Comparison of ENCODE assay signal across 19 mouse cellular contexts in the genomic region with DNA sequence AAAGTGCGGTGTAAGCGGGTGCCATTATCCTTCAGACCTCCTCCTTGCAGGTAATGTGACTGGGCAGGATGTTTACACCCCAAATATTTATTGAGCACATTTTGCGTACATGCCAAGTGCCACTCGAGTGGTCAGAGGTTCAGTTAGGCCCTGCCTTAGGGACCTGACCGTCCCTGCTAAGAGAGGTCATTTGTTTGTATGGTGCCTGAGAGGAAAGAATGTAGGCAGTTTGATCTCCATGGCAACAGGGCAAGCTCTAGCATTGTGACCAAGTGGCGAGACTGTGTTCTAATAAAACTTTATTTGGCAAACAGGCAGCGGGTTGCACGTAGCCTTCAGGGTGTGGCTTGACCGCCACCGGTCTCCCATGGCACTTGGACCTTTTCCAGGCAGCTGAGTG. TPM values are rescaled to one million over a fixed set of nuclear protein-coding genes. Genes with fewer than 3 reads are reported as not detected.
DNase-seq lines count a peak whose midpoint lies in the region; ATAC-seq and TF ChIP-seq lines count a peak whose summit lies in the region.
"Had no signal": no experiment of that assay in that cellular context is flagged by ENCODE, and none has a peak within 500 bp of the region (broad histone marks: within the 10 kb centered on the region; RNA-seq: fewer than 3 reads in every experiment).

No protein-coding gene starts in this region.

- H3K4me2 ChIP-seq in liver, embryonic 11.5 days = no peak overlapping the region
- H3K4me2 ChIP-seq: forebrain, embryonic 12.5 days had no signal

- no peak overlapping the region for H3K9ac ChIP-seq in liver, adult 2 months (ENCODE audit: low read depth, low read length)
- H3K9ac ChIP-seq in liver, embryonic 11.5 days (ENCODE audit: low read depth, low read length) = no peak overlapping the region
- H3K9ac ChIP-seq: forebrain, embryonic 12.5 days had no signal

- H3K36me3 ChIP-seq in liver, adult 2 months (ENCODE audit: control insufficient read depth, insufficient read depth, low read length) = no peaks in the 10 kb centered on the region
- H3K36me3 ChIP-seq in liver, embryonic 11.5 days (ENCODE audit: control insufficient read depth, insufficient read depth, low read length) = no peaks in the 10 kb centered on the region
- H3K36me3 ChIP-seq: forebrain, embryonic 12.5 days had no signal

- intact Hi-C loops in gastrocnemius, postnatal 14 days (cut with DNase I; ENCODE audit: low total_unique reads) = no loop called here
- intact Hi-C loops in heart, postnatal 10 days (cut with DNase I) = no loop called here

- no peaks in the 10 kb centered on the region for H3K9me3 ChIP-seq in liver, embryonic 11.5 days (ENCODE audit: control insufficient read depth, low read length)
- H3K9me3 ChIP-seq: heart, embryonic 10.5 days had no signal

- no peaks in the 10 kb centered on the region for H3K4me1 ChIP-seq in liver, adult 2 months (ENCODE audit: control insufficient read depth, insufficient read depth, low read length)
- no peaks in the 10 kb centered on the region for H3K4me1 ChIP-seq in liver, embryonic 11.5 days (replicated peaks; ENCODE audit: control insufficient read depth, insufficient read depth, low read length)
- H3K4me1 ChIP-seq in lung, adult 2 months (ENCODE audit: control insufficient read depth, insufficient read depth, low read length) = peaks cover 4% of the 10 kb centered on the region; the same call in 1 of the 2 replicates

- WGBS in liver, adult 2 months = 55% methylated on average over 10 of the region's 10 CpGs
- WGBS in liver, embryonic 11.5 days = 82% methylated on average over 10 of the region's 10 CpGs
- WGBS in lung, adult 2 months = 52% methylated on average over 10 of the region's 10 CpGs

- H3K79me2 ChIP-seq in liver, adult 2 months (ENCODE audit: control insufficient read depth, insufficient read depth, low read length) = no peaks in the 10 kb centered on the region

- H3K27me3 ChIP-seq in liver, adult 2 months (ENCODE audit: control insufficient read depth, insufficient read depth, low read length) = no peaks in the 10 kb centered on the region
- no peaks in the 10 kb centered on the region for H3K27me3 ChIP-seq in liver, embryonic 11.5 days (replicated peaks; ENCODE audit: control insufficient read depth, insufficient read depth, low read length)

- H3K27ac ChIP-seq in liver, adult 2 months (replicated peaks; ENCODE audit: insufficient read depth, low read depth, low read length) = no peak overlapping the region
- H3K27ac ChIP-seq in liver, embryonic 11.5 days (ENCODE audit: low read depth, low read length) = no peak overlapping the region
- H3K27ac ChIP-seq: forebrain, embryonic 12.5 days; heart, embryonic 10.5 days had no signal

- no peak overlapping the region for H3K4me3 ChIP-seq in liver, adult 2 months (ENCODE audit: insufficient read depth, low read depth, low read length)
- H3K4me3 ChIP-seq in liver, embryonic 11.5 days (ENCODE audit: low read depth, low read length) = no peak overlapping the region
- H3K4me3 ChIP-seq in lung, adult 2 months (replicated peaks; ENCODE audit: extremely low read depth, low read depth, low read length) = no peak overlapping the region
- H3K4me3 ChIP-seq: forebrain, embryonic 12.5 days; heart, embryonic 10.5 days had no signal

- TF ChIP-seq POLR2A in liver, adult 2 months (IDR thresholded peaks at IDR 0.05; ENCODE audit: extremely low read depth, insufficient read depth, low read length) = no peak
- no peak for TF ChIP-seq POLR2A in lung, adult 2 months (IDR thresholded peaks at IDR 0.05; ENCODE audit: borderline replicate concordance, extremely low read depth, low read depth, low read length)

- no peak for TF ChIP-seq CTCF in liver, adult 2 months (IDR thresholded peaks at IDR 0.05; ENCODE audit: low read depth, low read length)
- no peak for TF ChIP-seq CTCF in lung, adult 2 months (IDR thresholded peaks at IDR 0.05; ENCODE audit: insufficient read depth, low read length)

- ATAC-seq in liver, embryonic 11.5 days (replicated peaks; ENCODE audit: low FRiP score) = no peak
- ATAC-seq: CD4-positive, CD25-positive, alpha-beta regulatory T cell, adult 4 months had no signal

- DNase-seq in liver, adult 2 months (ENCODE audit: extremely low read depth, low read depth, low spot score) = peak; percentile 13
- no peak for DNase-seq in liver, embryonic 11.5 days (ENCODE audit: low spot score)
- peak; percentile 92 for DNase-seq in R1 (ENCODE audit: low read depth, low spot score)
- peak; percentile 59 for DNase-seq in lung, adult 2 months
- DNase-seq in retina, embryonic 14.5 days (ENCODE audit: low spot score) = peak; percentile 35
- DNase-seq in gastrocnemius, postnatal 14 days = no peak
- no peak for DNase-seq in heart, postnatal 10 days
- no peak for DNase-seq in urinary bladder, postnatal 36 days (ENCODE audit: low spot score in 2 of 2)
- DNase-seq: adrenal gland, adult 8-10 months; cerebellum, postnatal 14 days; heart, postnatal 36 days; liver; thymus, adult 18-20 months had no signal

RNA-seq across cellular contexts. Expression of gene Rps27rt, which starts 7.9 kb away (rescaled TPM):
- 6.2 and 12.2 TPM in 2 replicates for total RNA-seq in liver, adult 2 months (2014; rRNA removed)
- 4.7 and 7.2 TPM in 2 replicates for polyA plus RNA-seq in liver, adult 2 months (2012; rRNA removed)
- 358 and 423 TPM in 2 replicates for polyA plus RNA-seq in liver, embryonic 11.5 days (2014; fragmentation: Nextera tagmentation; extraction: Ambion mirVana)
- polyA plus RNA-seq in lung, adult 2 months (2012; rRNA removed) = 24.1 and 30.5 TPM in 2 replicates
- 10 to 100 TPM; 11.8 to 14.8 TPM for total RNA-seq in gastrocnemius, postnatal 14 days (2021)
- 10 to 100 TPM; 27.2 to 36.1 TPM for total RNA-seq in heart, postnatal 10 days (2021)

RNA-seq across cellular contexts. Expression of gene Osbpl10, which starts 12.1 kb away (rescaled TPM):
- 0.28 and 0.40 TPM in 2 replicates for total RNA-seq in liver, adult 2 months (2014; rRNA removed)
- polyA plus RNA-seq in liver, adult 2 months (2012; rRNA removed) = 0.11 and 0.82 TPM in 2 replicates
- polyA plus RNA-seq in liver, embryonic 11.5 days (2014; fragmentation: Nextera tagmentation; extraction: Ambion mirVana) = 0.66 and 0.69 TPM in 2 replicates
- 6.4 and 7.1 TPM in 2 replicates for polyA plus RNA-seq in lung, adult 2 months (2012; rRNA removed)
- 1 to 10 TPM; 5.9 to 6.7 TPM for total RNA-seq in gastrocnemius, postnatal 14 days (2021)
- total RNA-seq in heart, postnatal 10 days (2021) = 1 to 10 TPM; 4.6 TPM
- total RNA-seq: megakaryocyte progenitor cell, adult 5-6 weeks; monocyte, adult 5-6 weeks; neutrophil, adult 5-6 weeks had no signal
- polyA plus RNA-seq: CD4-positive, CD25-positive, alpha-beta regulatory T cell, adult 4 months had no signal

RNA-seq across cellular contexts. Expression of gene Gpd1l, which starts 56.6 kb away (rescaled TPM):
- total RNA-seq in liver, adult 2 months (2014; rRNA removed) = 21.3 and 22.4 TPM in 2 replicates
- polyA plus RNA-seq in liver, adult 2 months (2012; rRNA removed) = 12.6 and 14.7 TPM in 2 replicates
- 18.2 TPM in 2 replicates for polyA plus RNA-seq in liver, embryonic 11.5 days (2014; fragmentation: Nextera tagmentation; extraction: Ambion mirVana)
- 20.0 and 27.3 TPM in 2 replicates for polyA plus RNA-seq in lung, adult 2 months (2012; rRNA removed)
- 10 to 100 TPM; 17.2 to 20.8 TPM for total RNA-seq in gastrocnemius, postnatal 14 days (2021)
- 10 to 100 TPM; 40.0 to 40.9 TPM for total RNA-seq in heart, postnatal 10 days (2021)

Comparison
In these comparisons a context has a peak if more than half of its experiments do, and no peak if none do; other contexts are left out.
1. DNase-seq: peak in liver, adult 2 months (single experiment), R1 (single experiment), lung, adult 2 months (single experiment) and retina, embryonic 14.5 days (single experiment); none in liver, embryonic 11.5 days (single experiment), gastrocnemius, postnatal 14 days (single experiment), heart, postnatal 10 days (0 of 2) and urinary bladder, postnatal 36 days (0 of 2).